Mouse (Mus musculus) gastrocnemius, adult 2 months (tissue): ENCODE measurements around the gene Inpp4a. TPM values are rescaled to one million over a fixed set of nuclear protein-coding genes. Genes with fewer than 3 reads are reported as not detected.

Source experiments
- DNase-seq: peaks from one replicate; pipeline ENCODE4 v3.0.0; 2022
- H3K27ac ChIP-seq: fragments of 200-600 bp; 2 replicates; pipeline ENCODE4 v1.8.1; 2022; ENCODE audit warnings: mild to moderate bottlenecking
- H3K4me3 ChIP-seq: fragments of 200-600 bp; 2 replicates; pipeline ENCODE4 v1.8.1; 2022; ENCODE audit warnings: mild to moderate bottlenecking, moderate library complexity
- CTCF ChIP-seq: fragments of 200-600 bp; IDR thresholded peaks from 2 replicates; pipeline ENCODE4 v1.8.1; 2022; ENCODE audit warnings: antibody characterized with exemption, mild to moderate bottlenecking, moderate library complexity
- intact Hi-C: fragments of 180-260 bp; cut with DNase I; formaldehyde crosslinking; loops from one replicate; pipeline ENCODE4 v1.15.1; 2025
- total RNA-seq, 2 experiments: library from RNA; stranded (reverse); gene quantifications; 2 replicates each; pipeline ENCODE4 v1.2.3; 2021

Inpp4a gene
- total RNA-seq, 2 experiments from 2014 or later = 18.0 to 19.5 TPM

- no peak overlapping the region for H3K27ac ChIP-seq
- no peak for TF ChIP-seq CTCF
- no peak overlapping the region for H3K4me3 ChIP-seq
- DNase-seq = no peak
- intact Hi-C loops = no loop called here
Observed at GRCm38 (mm10) chr1:37408678-37409077, 109.0 kb downstream of the Inpp4a start.

DNA sequence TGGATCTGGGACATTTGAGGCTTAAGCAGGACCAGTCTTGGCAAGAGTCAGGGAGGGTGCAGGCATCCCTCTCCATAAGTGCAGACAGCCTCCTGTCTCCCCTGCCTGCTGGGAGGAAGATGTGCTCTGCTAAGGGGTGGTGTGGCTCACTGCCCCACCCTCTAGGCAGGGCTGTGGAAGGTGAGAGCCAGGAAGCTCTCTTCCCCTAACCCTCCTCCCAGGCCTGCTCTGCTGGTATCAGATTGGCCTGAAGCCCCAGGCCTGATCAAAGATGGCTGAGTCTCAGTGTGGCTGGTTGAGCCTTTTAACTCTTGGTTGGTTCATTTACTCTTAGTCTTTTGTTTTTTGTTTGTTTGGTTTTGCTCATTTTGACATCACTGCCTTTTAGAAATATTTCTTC, 110.0 kb downstream of the Inpp4a start:
- no peak overlapping the region for H3K4me3 ChIP-seq
- no peak overlapping the region; the same call in 1 of the 2 replicates for H3K27ac ChIP-seq
- no peak for DNase-seq
- no peak for TF ChIP-seq CTCF
- intact Hi-C loops = no loop called here

DNA sequence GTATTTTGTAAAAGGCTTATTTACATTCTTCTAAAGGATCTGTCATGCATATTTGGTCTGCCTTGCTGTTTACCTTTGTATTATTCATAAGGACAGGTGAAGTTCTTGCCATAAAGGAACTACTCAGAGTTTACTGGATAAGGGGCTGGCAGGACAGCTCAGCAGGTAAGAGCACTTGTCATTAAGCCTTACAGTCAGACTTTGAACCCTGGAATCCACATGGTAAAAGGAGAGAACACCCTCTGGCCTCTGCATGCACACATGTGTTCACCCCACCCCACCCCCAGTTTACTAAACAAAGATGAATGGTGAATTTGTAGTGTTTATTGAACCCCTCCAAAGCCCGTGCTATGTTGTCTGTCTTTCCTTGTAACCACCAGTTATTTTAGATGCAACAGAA, 115.7 kb downstream of the Inpp4a start:
- DNase-seq = no peak
- H3K4me3 ChIP-seq = no peak overlapping the region
- TF ChIP-seq CTCF = no peak
- intact Hi-C loops = no loop called here
- H3K27ac ChIP-seq = no peak overlapping the region

DNA sequence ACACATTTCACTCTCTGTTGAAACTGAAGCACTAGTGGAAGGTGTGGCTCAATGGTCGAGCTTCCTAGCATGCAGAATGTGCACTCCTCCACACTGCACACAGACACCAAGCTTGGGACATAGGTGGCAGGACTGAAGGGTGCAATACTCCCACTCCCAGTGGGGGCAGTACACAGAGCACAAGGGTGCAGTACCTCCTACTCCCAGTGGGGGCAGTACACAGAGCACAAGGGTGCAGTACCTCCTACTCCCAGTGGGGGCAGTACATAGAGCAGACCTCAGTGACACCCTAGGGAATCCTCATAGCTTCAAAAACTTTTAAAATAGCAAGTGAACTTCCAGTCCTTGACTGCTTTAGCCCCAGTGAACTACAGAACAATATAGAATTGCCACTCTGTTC, 119.8 kb downstream of the Inpp4a start:
- peak; percentile 46 for DNase-seq
- intact Hi-C loops = no loop called here
- no peak; the same call in none of the 2 replicates for TF ChIP-seq CTCF
- H3K4me3 ChIP-seq = no peak overlapping the region
- H3K27ac ChIP-seq = no peak overlapping the region

DNA sequence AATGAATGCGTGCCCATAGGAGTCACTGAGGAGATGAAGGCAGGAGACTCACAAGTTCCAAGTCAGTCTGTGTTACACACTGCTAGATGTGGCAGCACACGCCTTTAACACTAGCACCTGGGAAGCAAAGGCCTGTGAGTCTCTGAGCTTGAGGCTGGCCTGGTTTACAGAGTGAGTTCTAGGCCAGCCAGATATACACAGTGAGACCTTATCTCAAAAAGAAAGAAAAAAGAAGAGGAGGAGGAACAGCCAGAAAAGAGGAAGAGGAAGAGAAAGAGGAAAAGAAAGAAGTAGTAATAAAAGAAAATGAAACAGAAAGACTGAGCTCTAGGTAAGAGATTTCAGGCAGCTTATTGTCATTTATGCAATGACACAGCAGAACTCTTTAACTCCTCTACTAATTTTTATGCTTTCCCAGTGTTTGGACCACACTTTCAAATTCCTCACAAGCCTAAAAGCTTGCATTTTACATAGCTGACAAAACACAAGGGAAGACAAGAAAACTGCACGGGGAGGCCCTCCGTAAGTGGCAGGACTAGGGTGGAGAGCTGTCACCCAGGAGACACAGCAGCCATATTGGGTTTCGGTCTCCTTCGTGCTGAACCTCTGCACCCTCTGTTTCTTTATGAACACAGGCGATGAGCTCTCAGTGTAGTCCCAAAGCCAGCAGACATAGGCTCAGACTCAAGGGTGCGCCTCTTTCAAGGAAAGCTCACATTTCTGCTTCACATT, 127.6 kb downstream of the Inpp4a start:
- H3K27ac ChIP-seq = peak overlapping the region; percentile 13; the same call in 1 of the 2 replicates
- no peak for TF ChIP-seq CTCF
- no peak for DNase-seq
- no peak overlapping the region for H3K4me3 ChIP-seq
- intact Hi-C loops = loop anchor here (5.0 kb wide), 1 partner anchor 700 kb away; the partner anchor contains the start of gene Rev1

DNA sequence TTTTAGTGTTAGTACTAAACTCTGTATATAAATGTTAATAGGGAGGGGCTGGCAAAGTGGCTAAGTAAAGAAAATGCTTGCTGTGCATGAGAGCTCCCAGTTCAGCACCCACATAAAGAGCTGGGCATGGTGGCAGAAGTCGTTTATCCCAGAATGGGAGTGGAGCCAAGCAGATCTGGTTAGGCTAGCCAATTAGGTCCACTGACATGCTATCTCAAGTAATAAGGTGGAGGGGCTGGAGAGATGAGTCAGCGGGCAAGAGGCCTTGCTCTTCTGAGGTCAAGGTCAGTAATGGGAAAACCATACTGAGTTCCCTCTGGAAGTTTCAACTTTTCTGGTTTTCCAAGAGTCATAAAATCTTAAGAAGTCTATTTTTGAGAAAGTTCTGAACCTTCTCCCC, 129.2 kb downstream of the Inpp4a start:
- intact Hi-C loops = loop anchor here (5.0 kb wide), 1 partner anchor 698 kb away; the partner anchor contains the start of gene Rev1
- TF ChIP-seq CTCF = no peak
- peak overlapping the region; percentile 94 for H3K27ac ChIP-seq
- H3K4me3 ChIP-seq = peak overlapping the region; percentile 91
- DNase-seq = peak; percentile 32

GRCm38 (mm10) chr1:37429366-37430296, 130.0 kb downstream of the Inpp4a start, which contains the start of the genes Coa5 and Unc50:
Gene Coa5 (minus strand): TSS chr1:37430103.
Gene Unc50 (plus strand): TSS chr1:37430139.
- intact Hi-C loops = loop anchor here (5.0 to 10.0 kb wide), 2 partner anchors 565 to 698 kb away; partner anchors contain the start of genes Eif5b, Rev1 and Txndc9
- TF ChIP-seq CTCF = peak; percentile 24
- peak within 1 kb of the TSS; percentile 91 for H3K4me3 ChIP-seq
- H3K27ac ChIP-seq = peak within 1 kb of the TSS; percentile 94
- peak; percentile 97 for DNase-seq

- peak overlapping the region; percentile 94 for H3K27ac ChIP-seq
- no peak for TF ChIP-seq CTCF
- intact Hi-C loops = loop anchor here (10.0 kb wide), 1 partner anchor 564 kb away; the partner anchor contains the start of genes Eif5b and Txndc9
Observed at GRCm38 (mm10) chr1:37430297-37430840, 130.7 kb downstream of the Inpp4a start.

GRCm38 (mm10) chr1:37436419-37436818, 136.8 kb downstream of the Inpp4a start:
- Histone ChIP-seq H3K27ac (no peak overlapping the region), H3K4me3 (no peak overlapping the region)
- DNase-seq = no peak
- intact Hi-C loops = loop anchor here (10.0 kb wide), 1 partner anchor 558 kb away; the partner anchor contains the start of genes Eif5b and Txndc9
- no peak for TF ChIP-seq CTCF

More at GRCm38 (mm10) chr1:37430297-37430840, 130.7 kb downstream of the Inpp4a start:
- peak; percentile 38 for DNase-seq
- peak overlapping the region; percentile 91 for H3K4me3 ChIP-seq

GRCm38 (mm10) chr1:37442848-37443835, 143.5 kb downstream of the Inpp4a start:
- no peak for TF ChIP-seq CTCF
- Histone ChIP-seq H3K4me3 (no peak overlapping the region), H3K27ac (no peak overlapping the region)
- intact Hi-C loops = no loop called here
- no peak for DNase-seq
